Mouse (Mus musculus): Measurements from ENCODE around the gene Phf21a.

- TF ChIP-seq CTCF (IDR thresholded peaks at IDR 0.05; ENCODE audit: low read depth) (no peak), EP300 (IDR thresholded peaks at IDR 0.05; ENCODE audit: low read depth) (no peak)
These were observed 196.4 kb downstream of the Phf21a start for GRCm38 (mm10) chr2:92289335-92289734.
